Mouse (Mus musculus) midbrain, postnatal 0 days (tissue): ENCODE measurements around the gene Rab34. TPM values are rescaled to one million over a fixed set of nuclear protein-coding genes. Genes with fewer than 3 reads are reported as not detected.

Experiments used
- ATAC-seq: fragments of 200-750 bp; cut with Nextera tagmentation; 2 replicates; pipeline ENCODE4 v1.8.0; 2017; ENCODE audit warnings: moderate number of reproducible peaks, mild to moderate bottlenecking, moderate TSS enrichment, moderate library complexity; ENCODE audit not compliant: low FRiP score
- DNase-seq: peaks from one replicate; pipeline ENCODE4 v3.0.0-alpha.2; 2015; ENCODE audit warnings: low spot score
- H3K27ac ChIP-seq: fragments of 300-500 bp; sonication (generic); 2 replicates; pipeline ENCODE4 v1.5.1; 2014; ENCODE audit warnings: low read depth, mild to moderate bottlenecking, low read length, mixed read lengths
- H3K27me3 ChIP-seq: fragments of 300-500 bp; sonication (generic); 2 replicates; pipeline ENCODE4 v1.6.1; 2014; ENCODE audit warnings: low read length, control low read depth, mixed read lengths; ENCODE audit not compliant: insufficient read depth
- H3K36me3 ChIP-seq: fragments of 300-500 bp; sonication (generic); 2 replicates; pipeline ENCODE4 v1.6.1; 2014; ENCODE audit warnings: low read length, control low read depth, mixed read lengths; ENCODE audit not compliant: insufficient read depth
- H3K4me1 ChIP-seq: fragments of 300-500 bp; sonication (generic); 2 replicates; pipeline ENCODE4 v1.6.1; 2014; ENCODE audit warnings: mild to moderate bottlenecking, control low read depth, antibody characterized with exemption, low read length, mixed read lengths; ENCODE audit not compliant: insufficient read depth
- H3K4me2 ChIP-seq: fragments of 300-500 bp; sonication (generic); 2 replicates; pipeline ENCODE4 v1.6.1; 2014; ENCODE audit warnings: low read depth, mild to moderate bottlenecking, low read length, mixed read lengths; ENCODE audit not compliant: poor library complexity, severe bottlenecking
- H3K4me3 ChIP-seq: fragments of 300-500 bp; sonication (generic); 2 replicates; pipeline ENCODE4 v1.5.1; 2014; ENCODE audit warnings: low read depth, mild to moderate bottlenecking, low read length, moderate library complexity
- H3K9ac ChIP-seq: fragments of 300-500 bp; sonication (generic); replicated peaks from 2 replicates; pipeline ENCODE4 v1.6.1; 2014; ENCODE audit warnings: mild to moderate bottlenecking, low read length, moderate library complexity, mixed read lengths; ENCODE audit not compliant: poor library complexity, severe bottlenecking
- H3K9me3 ChIP-seq: fragments of 300-500 bp; sonication (generic); 2 replicates; pipeline ENCODE4 v1.6.1; 2016; ENCODE audit warnings: low read length, control low read depth
- CTCF ChIP-seq: IDR thresholded peaks from 2 replicates; pipeline ENCODE4 v1.5.1; 2016; ENCODE audit warnings: antibody characterized with exemption, mild to moderate bottlenecking
- WGBS: fragments of 180-500 bp; shearing (Covaris S2); extraction: QIAGEN DNeasy Blood & Tissue Kit; methylation state at CpG from one replicate; pipeline ENCODE4 v1.1.7; 2014; 5-methylcytosine and 5-hydroxymethylcytosine counted together
- polyA plus RNA-seq: library from polyadenylated mRNA; unstranded; fragments of >200 nt; fragmentation: Nextera tagmentation; extraction: Ambion mirVana; gene quantifications from 2 replicates; pipeline ENCODE4 v1.2.1, GENCODE M21; 2015
- total RNA-seq: library from RNA; depleted of rRNA; stranded (reverse); fragments of >200 nt; gene quantifications from 2 replicates; pipeline ENCODE4 v1.2.3, GENCODE M21; 2014

Rab34 gene
- total and polyA plus RNA-seq, 2 experiments from 2014 or later, result 65.5 to 71.3 TPM

- DNase-seq (no peak), ATAC-seq (no peak)
- H3K27ac ChIP-seq, result no peak overlapping the region
- no peaks in the 10 kb centered on the region for H3K9me3 ChIP-seq
- H3K9ac ChIP-seq, result no peak overlapping the region
- no peak for TF ChIP-seq CTCF
- H3K4me2 ChIP-seq, result peak overlapping the region; percentile 81
- H3K4me1 ChIP-seq, result peaks cover 16% of the 10 kb centered on the region
- peaks cover 9% of the 10 kb centered on the region; the same call in 1 of the 2 replicates for H3K36me3 ChIP-seq
- H3K27me3 ChIP-seq, result no peaks in the 10 kb centered on the region
- H3K4me3 ChIP-seq, result peak overlapping the region; percentile 96; the same call in 1 of the 2 replicates
- 52% methylated on average over 4 of the region's 4 CpGs for WGBS
These were observed 22.1 kb upstream of the Rab34 start for GRCm38 (mm10) chr11:78166161-78166560.

- peaks cover 6% of the 10 kb centered on the region; the same call in 1 of the 2 replicates for H3K36me3 ChIP-seq
- ATAC-seq (no peak), DNase-seq (no peak)
- H3K9ac ChIP-seq, result no peak overlapping the region
- H3K9me3 ChIP-seq, result no peaks in the 10 kb centered on the region
- no peak overlapping the region for H3K27ac ChIP-seq
- peaks cover 16% of the 10 kb centered on the region for H3K4me1 ChIP-seq
- no peak overlapping the region for H3K4me2 ChIP-seq
- no peak overlapping the region for H3K4me3 ChIP-seq
- no peak for TF ChIP-seq CTCF
- H3K27me3 ChIP-seq, result no peaks in the 10 kb centered on the region
- WGBS, result 71% methylated on average over 6 of the region's 6 CpGs
These were observed 21.6 kb upstream of the Rab34 start for GRCm38 (mm10) chr11:78166640-78167039.

GRCm38 (mm10) chr11:78167257-78167959 is 20.8 kb upstream of the Rab34 start:
- Histone ChIP-seq H3K27ac (no peak overlapping the region), H3K9ac (no peak overlapping the region), H3K9me3 (no peaks in the 10 kb centered on the region), H3K4me2 (no peak overlapping the region), H3K4me1 (peaks cover 16% of the 10 kb centered on the region), H3K27me3 (no peaks in the 10 kb centered on the region), H3K4me3 (no peak overlapping the region), H3K36me3 (no peaks in the 10 kb centered on the region)
- ATAC-seq (no peak), DNase-seq (no peak)
- WGBS, result 88% methylated on average over 14 of the region's 14 CpGs
- TF ChIP-seq CTCF, result no peak

- Histone ChIP-seq H3K9ac (no peak overlapping the region), H3K27ac (no peak overlapping the region), H3K36me3 (no peaks in the 10 kb centered on the region), H3K4me1 (peaks cover 7% of the 10 kb centered on the region; the same call in 1 of the 2 replicates), H3K27me3 (no peaks in the 10 kb centered on the region), H3K9me3 (no peaks in the 10 kb centered on the region), H3K4me2 (no peak overlapping the region), H3K4me3 (no peak overlapping the region)
- no peak for TF ChIP-seq CTCF
- ATAC-seq (no peak), DNase-seq (no peak)
- 62% methylated on average over 19 of the region's 19 CpGs for WGBS
These were observed 19.4 kb upstream of the Rab34 start for GRCm38 (mm10) chr11:78168541-78169468.

- Histone ChIP-seq H3K4me2 (no peak overlapping the region), H3K27me3 (no peaks in the 10 kb centered on the region), H3K36me3 (no peaks in the 10 kb centered on the region), H3K27ac (no peak overlapping the region), H3K4me3 (no peak overlapping the region), H3K9ac (no peak overlapping the region), H3K9me3 (no peaks in the 10 kb centered on the region), H3K4me1 (peaks cover 7% of the 10 kb centered on the region; the same call in 1 of the 2 replicates)
- ATAC-seq (no peak), DNase-seq (no peak)
- 93% methylated on average over 15 of the region's 15 CpGs for WGBS
- TF ChIP-seq CTCF, result no peak
These were observed 17.9 kb upstream of the Rab34 start for GRCm38 (mm10) chr11:78170306-78170705.

- no peak overlapping the region for H3K27ac ChIP-seq
- DNase-seq, result no peak
- H3K4me3 ChIP-seq, result no peak overlapping the region
- no peaks in the 10 kb centered on the region for H3K36me3 ChIP-seq
- H3K4me2 ChIP-seq, result no peak overlapping the region
- no peaks in the 10 kb centered on the region for H3K27me3 ChIP-seq
- no peaks in the 10 kb centered on the region for H3K9me3 ChIP-seq
- WGBS, result 60% methylated on average over 4 of the region's 4 CpGs
- H3K4me1 ChIP-seq, result no peaks in the 10 kb centered on the region
- no peak overlapping the region for H3K9ac ChIP-seq
- no peak for ATAC-seq
- peak; percentile 19; the same call in 1 of the 2 replicates for TF ChIP-seq CTCF
These were observed 16.9 kb upstream of the Rab34 start for GRCm38 (mm10) chr11:78171328-78171727.
